Mouse (Mus musculus) heart, embryonic 15.5 days (tissue): ENCODE results near the gene Cyb5d2. TPM values are rescaled to one million over a fixed set of nuclear protein-coding genes. Genes with fewer than 3 reads are reported as not detected.
"Not testable (repeated sequence)": the region's sequence is repeated elsewhere in the genome, so short reads cannot be mapped to it uniquely, and the experiment has no call there.

ENCODE experiments used
- ATAC-seq: fragments of 200-750 bp; cut with Nextera tagmentation; replicated peaks from 2 replicates; pipeline ENCODE4 v1.8.0; 2017; ENCODE audit warnings: low read depth, moderate TSS enrichment; ENCODE audit not compliant: insufficient number of reproducible peaks, insufficient read depth, low FRiP score
- H3K27ac ChIP-seq: fragments of 300-500 bp; sonication (generic); 2 replicates; pipeline ENCODE4 v1.5.1; 2015; ENCODE audit warnings: mild to moderate bottlenecking, inconsistent platforms
- H3K27me3 ChIP-seq: fragments of 300-500 bp; sonication (generic); 2 replicates; pipeline ENCODE4 v1.6.1; 2015; ENCODE audit warnings: inconsistent platforms
- H3K36me3 ChIP-seq: fragments of 300-500 bp; sonication (generic); 2 replicates; pipeline ENCODE4 v1.6.1; 2015; ENCODE audit warnings: mild to moderate bottlenecking, inconsistent platforms
- H3K4me1 ChIP-seq: fragments of 300-500 bp; sonication (generic); replicated peaks from 2 replicates; pipeline ENCODE4 v1.6.1; 2015; ENCODE audit warnings: inconsistent platforms
- H3K4me2 ChIP-seq: fragments of 300-500 bp; sonication (generic); 2 replicates; pipeline ENCODE4 v1.6.1; 2015; ENCODE audit warnings: inconsistent platforms, mild to moderate bottlenecking, moderate library complexity
- H3K4me3 ChIP-seq: fragments of 300-500 bp; sonication (generic); 2 replicates; pipeline ENCODE4 v1.5.1; 2015; ENCODE audit warnings: mild to moderate bottlenecking, inconsistent platforms
- H3K9ac ChIP-seq: fragments of 300-500 bp; sonication (generic); 2 replicates; pipeline ENCODE4 v1.6.1; 2015; ENCODE audit warnings: mild to moderate bottlenecking, inconsistent platforms
- H3K9me3 ChIP-seq: fragments of 300-500 bp; sonication (generic); replicated peaks from 2 replicates; pipeline ENCODE4 v1.6.1; 2016; ENCODE audit warnings: inconsistent platforms
- WGBS: fragments of 180-500 bp; shearing (Covaris S2); methylation state at CpG from one replicate; pipeline ENCODE4 v1.1.7; 2015; ENCODE audit warnings: mixed read lengths; 5-methylcytosine and 5-hydroxymethylcytosine counted together
- polyA plus RNA-seq: library from polyadenylated mRNA; unstranded; fragments of >200 nt; fragmentation: Nextera tagmentation; extraction: Ambion mirVana; gene quantifications from 2 replicates; pipeline ENCODE4 v1.2.1, GENCODE M21; 2015

Gene Cyb5d2
- polyA plus RNA-seq, 1 experiment from 2014 or later = 7.5 TPM

GRCm38 (mm10) chr11:72737517-72737916, 58.4 kb downstream of the Cyb5d2 start:
- H3K4me3 ChIP-seq, H3K9ac ChIP-seq, ATAC-seq, H3K4me1 ChIP-seq, H3K4me2 ChIP-seq, H3K27me3 ChIP-seq, H3K27ac ChIP-seq, H3K9me3 ChIP-seq: not testable (repeated sequence)
- WGBS = 90% methylated on average over 5 of the region's 5 CpGs
- H3K36me3 ChIP-seq = peaks cover 25% of the 10 kb centered on the region

GRCm38 (mm10) chr11:72736320-72736719, 59.6 kb downstream of the Cyb5d2 start:
- 27% methylated on average over 1 of the region's 1 CpGs for WGBS
- H3K27ac ChIP-seq = peak overlapping the region; percentile 76
- no peak overlapping the region for H3K9ac ChIP-seq
- no peak overlapping the region for H3K4me3 ChIP-seq
- H3K9me3 ChIP-seq = no peaks in the 10 kb centered on the region
- peaks cover 33% of the 10 kb centered on the region for H3K36me3 ChIP-seq
- peaks cover 6% of the 10 kb centered on the region for H3K4me1 ChIP-seq
- H3K27me3 ChIP-seq = no peaks in the 10 kb centered on the region
- H3K4me2 ChIP-seq = no peak overlapping the region
- ATAC-seq = peak; percentile 75

- Histone ChIP-seq H3K9me3 (no peaks in the 10 kb centered on the region), H3K4me2 (no peak overlapping the region), H3K4me3 (no peak overlapping the region), H3K9ac (no peak overlapping the region), H3K27ac (peak overlapping the region; percentile 68), H3K27me3 (no peaks in the 10 kb centered on the region), H3K4me1 (peaks cover 6% of the 10 kb centered on the region), H3K36me3 (peaks cover 34% of the 10 kb centered on the region)
- 73% methylated on average over 2 of the region's 2 CpGs for WGBS
- no peak for ATAC-seq
Measured at GRCm38 (mm10) chr11:72735519-72735860, 60.5 kb downstream of the Cyb5d2 start.

GRCm38 (mm10) chr11:72734840-72735518, 61.0 kb downstream of the Cyb5d2 start:
- ATAC-seq = no peak
- Histone ChIP-seq H3K4me2 (no peak overlapping the region), H3K9ac (no peak overlapping the region), H3K9me3 (no peaks in the 10 kb centered on the region), H3K4me3 (no peak overlapping the region), H3K27ac (peak overlapping the region; percentile 68), H3K27me3 (no peaks in the 10 kb centered on the region), H3K4me1 (peaks cover 6% of the 10 kb centered on the region), H3K36me3 (peaks cover 37% of the 10 kb centered on the region)
- 61% methylated on average over 4 of the region's 4 CpGs for WGBS

- 82% methylated on average over 3 of the region's 3 CpGs for WGBS
- H3K27ac ChIP-seq = peak overlapping the region; percentile 66; the same call in 1 of the 2 replicates
- H3K4me1 ChIP-seq = peaks cover 6% of the 10 kb centered on the region
- peaks cover 43% of the 10 kb centered on the region for H3K36me3 ChIP-seq
- H3K9ac ChIP-seq = no peak overlapping the region
- H3K27me3 ChIP-seq = no peaks in the 10 kb centered on the region
- no peak for ATAC-seq
- no peak overlapping the region for H3K4me3 ChIP-seq
- no peak overlapping the region for H3K4me2 ChIP-seq
- H3K9me3 ChIP-seq = no peaks in the 10 kb centered on the region
Measured at GRCm38 (mm10) chr11:72733736-72734135, 62.2 kb downstream of the Cyb5d2 start.

Other genes with a start within 250 kb of the Cyb5d2 start
- gene Spns3, start 245.6 kb downstream of the Cyb5d2 start, polyA plus RNA-seq = 0.14 and 0.80 TPM in 2 replicates
- 53.2 and 57.5 TPM in 2 replicates for gene Ube2g1, start 188.9 kb downstream of the Cyb5d2 start, polyA plus RNA-seq
- 13.9 and 17.4 TPM in 2 replicates for gene Ankfy1, start 106.1 kb downstream of the Cyb5d2 start, polyA plus RNA-seq
- 6.0 and 8.7 TPM in 2 replicates for gene Zzef1, start 84 bp upstream of the Cyb5d2 start, polyA plus RNA-seq
- 3.8 and 11.6 TPM in 2 replicates for gene Atp2a3, start 165.0 kb upstream of the Cyb5d2 start, polyA plus RNA-seq
- 1.7 and 2.9 TPM in 2 replicates for gene P2rx1, start 203.0 kb upstream of the Cyb5d2 start, polyA plus RNA-seq
- gene Camkk1, start 222.9 kb upstream of the Cyb5d2 start, polyA plus RNA-seq = 2.7 and 4.0 TPM in 2 replicates